Mouse (Mus musculus) lung, postnatal 4 days (tissue): Measurements from ENCODE around the gene Dnah7c.
"Not testable (repeated sequence)": the region's sequence is repeated elsewhere in the genome, so short reads cannot be mapped to it uniquely, and the experiment has no call there.

Experiments
- DNase-seq, 2 experiments: peaks; one replicate each; pipeline ENCODE4 v3.0.0; 2021

Dnah7c gene

GRCm38 (mm10) chr1:46733405-46734106 lies 308.2 kb downstream of the Dnah7c start:
- not testable (repeated sequence) for DNase-seq

- DNase-seq: not testable (repeated sequence)
Measured at GRCm38 (mm10) chr1:46734455-46734854, 309.1 kb downstream of the Dnah7c start.

GRCm38 (mm10) chr1:46764600-46764999 lies 339.2 kb downstream of the Dnah7c start:
- DNase-seq: not testable (repeated sequence)

GRCm38 (mm10) chr1:46769318-46769717 lies 343.9 kb downstream of the Dnah7c start:
- DNase-seq: not testable (repeated sequence)

- DNase-seq: not testable (repeated sequence)
Measured at GRCm38 (mm10) chr1:46770077-46770695, 344.8 kb downstream of the Dnah7c start.

- not testable (repeated sequence) for DNase-seq
Measured at GRCm38 (mm10) chr1:46782227-46782626, 356.8 kb downstream of the Dnah7c start.

GRCm38 (mm10) chr1:46805074-46805473 lies 379.7 kb downstream of the Dnah7c start:
- no peak for DNase-seq

GRCm38 (mm10) chr1:46808630-46809029 lies 383.2 kb downstream of the Dnah7c start:
- not testable (repeated sequence) for DNase-seq

- no peak for DNase-seq
Measured at GRCm38 (mm10) chr1:46817934-46818333, 392.5 kb downstream of the Dnah7c start.

- no peak for DNase-seq
Measured at GRCm38 (mm10) chr1:46822256-46822972, 397.0 kb downstream of the Dnah7c start.

GRCm38 (mm10) chr1:46830066-46830843 lies 404.9 kb downstream of the Dnah7c start:
- DNase-seq: no peak

GRCm38 (mm10) chr1:46831927-46832326 lies 406.5 kb downstream of the Dnah7c start:
- DNase-seq: no peak

GRCm38 (mm10) chr1:46843406-46843805 lies 418.0 kb downstream of the Dnah7c start:
- no peak for DNase-seq

- DNase-seq: no peak
Measured at GRCm38 (mm10) chr1:46844281-46844680, 418.9 kb downstream of the Dnah7c start.

- no peak for DNase-seq
Measured at GRCm38 (mm10) chr1:46845221-46845620, 419.8 kb downstream of the Dnah7c start.

- peak in 1 of 2 experiments; percentile 74 for DNase-seq
Measured at GRCm38 (mm10) chr1:46849758-46850157, 424.4 kb downstream of the Dnah7c start.

- no peak for DNase-seq
Measured at GRCm38 (mm10) chr1:46851586-46851985, 426.2 kb downstream of the Dnah7c start.

GRCm38 (mm10) chr1:46852216-46852599 lies 426.8 kb downstream of the Dnah7c start:
- no peak for DNase-seq

GRCm38 (mm10) chr1:46852600-46853272 lies 427.3 kb downstream of the Dnah7c start:
- DNase-seq: peak; percentile 78 to 86

- peak; percentile 98 to 99 for DNase-seq
Measured at GRCm38 (mm10) chr1:46853317-46854035, 428.1 kb downstream of the Dnah7c start.

GRCm38 (mm10) chr1:46854036-46854900 lies 428.9 kb downstream of the Dnah7c start:
- DNase-seq: no peak
